Mouse (Mus musculus) hindbrain, postnatal 0 days (tissue): ENCODE data around the gene Pp2d1. TPM values are rescaled to one million over a fixed set of nuclear protein-coding genes. Genes with fewer than 3 reads are reported as not detected.

Experiments used
- ATAC-seq: fragments of 200-750 bp; cut with Nextera tagmentation; 2 replicates; pipeline ENCODE4 v1.8.0; 2017; ENCODE audit warnings: mild to moderate bottlenecking, moderate TSS enrichment, moderate library complexity
- DNase-seq: peaks from one replicate; pipeline ENCODE4 v3.0.0-alpha.2; 2015; ENCODE audit warnings: low spot score
- H3K27ac ChIP-seq: fragments of 300-500 bp; sonication (generic); 2 replicates; pipeline ENCODE4 v1.5.1; 2014; ENCODE audit warnings: mild to moderate bottlenecking
- H3K27me3 ChIP-seq: fragments of 300-500 bp; sonication (generic); 2 replicates; pipeline ENCODE4 v1.6.1; 2014; ENCODE audit warnings: low read length, mixed read lengths; ENCODE audit not compliant: insufficient read depth
- H3K36me3 ChIP-seq: fragments of 300-500 bp; sonication (generic); 2 replicates; pipeline ENCODE4 v1.6.1; 2014; ENCODE audit warnings: low read length, mixed read lengths; ENCODE audit not compliant: insufficient read depth
- H3K4me1 ChIP-seq: fragments of 300-500 bp; sonication (generic); 2 replicates; pipeline ENCODE4 v1.6.1; 2014; ENCODE audit warnings: antibody characterized with exemption, low read length, mixed read lengths; ENCODE audit not compliant: insufficient read depth
- H3K4me2 ChIP-seq: fragments of 300-500 bp; sonication (generic); 2 replicates; pipeline ENCODE4 v1.6.1; 2014; ENCODE audit warnings: low read depth, mild to moderate bottlenecking, low read length, moderate library complexity, mixed read lengths
- H3K4me3 ChIP-seq: fragments of 300-500 bp; sonication (generic); 2 replicates; pipeline ENCODE4 v1.5.1; 2014; ENCODE audit warnings: low read length
- H3K9ac ChIP-seq: fragments of 300-500 bp; sonication (generic); replicated peaks from 2 replicates; pipeline ENCODE4 v1.6.1; 2014; ENCODE audit warnings: mild to moderate bottlenecking, low read length, moderate library complexity, mixed read lengths
- H3K9me3 ChIP-seq: fragments of 300-500 bp; sonication (generic); 2 replicates; pipeline ENCODE4 v1.6.1; 2016; ENCODE audit warnings: low read length, mixed read lengths
- CTCF ChIP-seq: IDR thresholded peaks from 2 replicates; pipeline ENCODE4 v1.5.1; 2016; ENCODE audit warnings: antibody characterized with exemption, control low read depth, low read depth
- WGBS: fragments of 180-500 bp; shearing (Covaris S2); extraction: QIAGEN DNeasy Blood & Tissue Kit; methylation state at CpG from one replicate; pipeline ENCODE4 v1.1.7; 2014; 5-methylcytosine and 5-hydroxymethylcytosine counted together
- polyA plus RNA-seq: library from polyadenylated mRNA; unstranded; fragments of >200 nt; fragmentation: Nextera tagmentation; extraction: Ambion mirVana; gene quantifications from 2 replicates; pipeline ENCODE4 v1.2.1, GENCODE M21; 2015
- total RNA-seq: library from RNA; depleted of rRNA; stranded (reverse); fragments of >200 nt; gene quantifications from 2 replicates; pipeline ENCODE4 v1.2.3, GENCODE M21; 2014

Pp2d1 gene
- total and polyA plus RNA-seq, 2 experiments from 2014 or later, result 0.21 TPM; not detected in 1

GRCm38 (mm10) chr17:53551306-53552299 lies 12.4 kb upstream of the Pp2d1 start:
- Histone ChIP-seq H3K27me3 (no peaks in the 10 kb centered on the region), H3K36me3 (no peaks in the 10 kb centered on the region), H3K4me1 (no peaks in the 10 kb centered on the region), H3K4me3 (no peak overlapping the region), H3K27ac (no peak overlapping the region), H3K4me2 (no peak overlapping the region), H3K9me3 (no peaks in the 10 kb centered on the region), H3K9ac (no peak overlapping the region)
- DNase-seq (no peak), ATAC-seq (no peak)
- no peak for TF ChIP-seq CTCF
- 44% methylated on average over 8 of the region's 8 CpGs for WGBS

GRCm38 (mm10) chr17:53543591-53544324 lies 4.5 kb upstream of the Pp2d1 start:
- Histone ChIP-seq H3K36me3 (no peaks in the 10 kb centered on the region), H3K4me2 (no peak overlapping the region), H3K27ac (no peak overlapping the region), H3K9me3 (no peaks in the 10 kb centered on the region), H3K27me3 (no peaks in the 10 kb centered on the region), H3K4me1 (no peaks in the 10 kb centered on the region), H3K4me3 (no peak overlapping the region), H3K9ac (no peak overlapping the region)
- DNase-seq, result peak; percentile 39
- ATAC-seq, result peak; percentile 86
- 46% methylated on average over 9 of the region's 9 CpGs for WGBS
- TF ChIP-seq CTCF, result no peak

- 97% methylated on average over 4 of the region's 4 CpGs for WGBS
- TF ChIP-seq CTCF, result no peak
These were observed 3.3 kb upstream of the Pp2d1 start for GRCm38 (mm10) chr17:53542536-53542935.

GRCm38 (mm10) chr17:53532425-53532824 lies 6.8 kb downstream of the Pp2d1 start:
- H3K4me2 ChIP-seq, result no peak overlapping the region
- DNase-seq (no peak), ATAC-seq (no peak)
- H3K9me3 ChIP-seq, result no peaks in the 10 kb centered on the region
- H3K4me3 ChIP-seq, result no peak overlapping the region
- no peak overlapping the region for H3K9ac ChIP-seq
- no peak for TF ChIP-seq CTCF
- 72% methylated on average over 2 of the region's 2 CpGs for WGBS
- H3K36me3 ChIP-seq, result no peaks in the 10 kb centered on the region
- H3K4me1 ChIP-seq, result no peaks in the 10 kb centered on the region
- H3K27ac ChIP-seq, result no peak overlapping the region
- H3K27me3 ChIP-seq, result no peaks in the 10 kb centered on the region

More at GRCm38 (mm10) chr17:53542536-53542935, 3.3 kb upstream of the Pp2d1 start:
- Histone ChIP-seq H3K36me3 (no peaks in the 10 kb centered on the region), H3K4me2 (no peak overlapping the region), H3K27ac (no peak overlapping the region), H3K9ac (no peak overlapping the region), H3K4me1 (no peaks in the 10 kb centered on the region), H3K4me3 (no peak overlapping the region), H3K9me3 (no peaks in the 10 kb centered on the region), H3K27me3 (no peaks in the 10 kb centered on the region)
- no peak for DNase-seq
- no peak for ATAC-seq

- no peaks in the 10 kb centered on the region for H3K9me3 ChIP-seq
- H3K9ac ChIP-seq, result no peak overlapping the region
- TF ChIP-seq CTCF, result no peak; the same call in 1 of the 2 replicates
- H3K27me3 ChIP-seq, result no peaks in the 10 kb centered on the region
- no peak overlapping the region for H3K27ac ChIP-seq
- no peaks in the 10 kb centered on the region for H3K4me1 ChIP-seq
- WGBS, result 60% methylated on average over 2 of the region's 2 CpGs
- DNase-seq, result no peak
- no peak for ATAC-seq
- no peak overlapping the region for H3K4me2 ChIP-seq
- H3K4me3 ChIP-seq, result no peak overlapping the region
- no peaks in the 10 kb centered on the region for H3K36me3 ChIP-seq
These were observed 8.1 kb downstream of the Pp2d1 start for GRCm38 (mm10) chr17:53531160-53531559.

- no peaks in the 10 kb centered on the region for H3K27me3 ChIP-seq
- H3K9ac ChIP-seq, result no peak overlapping the region
- DNase-seq (no peak), ATAC-seq (no peak)
- no peak overlapping the region for H3K4me2 ChIP-seq
- H3K27ac ChIP-seq, result no peak overlapping the region
- WGBS, result 87% methylated on average over 2 of the region's 2 CpGs
- H3K4me1 ChIP-seq, result no peaks in the 10 kb centered on the region
- TF ChIP-seq CTCF, result no peak
- no peaks in the 10 kb centered on the region for H3K36me3 ChIP-seq
- no peak overlapping the region for H3K4me3 ChIP-seq
- no peaks in the 10 kb centered on the region; the same call in 1 of the 2 replicates for H3K9me3 ChIP-seq
These were observed 11.2 kb downstream of the Pp2d1 start for GRCm38 (mm10) chr17:53528034-53528433.
